8 mouse cellular contexts compared by ENCODE assay signal in genomic region chr9:72665517-72665916, GRCm38 (mm10). TPM values are rescaled to one million over a fixed set of nuclear protein-coding genes. Genes with fewer than 3 reads are reported as not detected.
A peak's percentile ranks its signal among the peaks of the same experiment; 100 is the strongest.
DNase-seq lines count a peak whose midpoint lies in the region; ATAC-seq lines count a peak whose summit lies in the region.

No protein-coding gene starts in this region.

- peaks cover 37% of the 10 kb centered on the region for H3K4me1 ChIP-seq in heart, embryonic 11.5 days (ENCODE audit: control insufficient read depth, insufficient read depth, low read length)
- H3K4me1 ChIP-seq in hindbrain, embryonic 16.5 days (ENCODE audit: control insufficient read depth, insufficient read depth, low read depth, low read length): peaks cover 33% of the 10 kb centered on the region
- H3K4me1 ChIP-seq in midbrain, embryonic 14.5 days (ENCODE audit: control insufficient read depth, insufficient read depth, low read length): peaks cover 28% of the 10 kb centered on the region

- DNase-seq in heart, postnatal 4 days: no peak
- DNase-seq in embryo, embryonic 10.5 days (ENCODE audit: low spot score): peak; percentile 72
- DNase-seq in midbrain, embryonic 14.5 days: no peak
- DNase-seq in c-Kit-positive CD71-positive TER-119-positive erythroid progenitor cells, embryonic 14.5 days (ENCODE audit: low spot score): no peak
- DNase-seq in adrenal gland, postnatal 25 days: no peak
- no peak for DNase-seq in urinary bladder, postnatal 14 days (ENCODE audit: low spot score)

- whole genome bisulfite sequencing in heart, embryonic 11.5 days (ENCODE audit: insufficient replicate concordance): 60% methylated on average over 7 of the region's 7 CpGs
- 34% methylated on average over 7 of the region's 7 CpGs for WGBS in hindbrain, embryonic 16.5 days
- WGBS in midbrain, embryonic 14.5 days: 47% methylated on average over 7 of the region's 7 CpGs

- H3K36me3 ChIP-seq in heart, embryonic 11.5 days (ENCODE audit: control insufficient read depth, insufficient read depth, low read length): peaks cover 22% of the 10 kb centered on the region
- peaks cover 10% of the 10 kb centered on the region for H3K36me3 ChIP-seq in hindbrain, embryonic 16.5 days (ENCODE audit: control insufficient read depth, insufficient read depth, low read length)
- peaks cover 25% of the 10 kb centered on the region for H3K36me3 ChIP-seq in midbrain, embryonic 14.5 days (ENCODE audit: control insufficient read depth, insufficient read depth, low read length)

- peak overlapping the region; percentile 49 for H3K9ac ChIP-seq in heart, embryonic 11.5 days (ENCODE audit: low read depth, low read length)
- H3K9ac ChIP-seq in hindbrain, embryonic 16.5 days (ENCODE audit: low read depth, low read length): no peak overlapping the region
- H3K9ac ChIP-seq in midbrain, embryonic 14.5 days (replicated peaks; ENCODE audit: low read length): peak overlapping the region; percentile 3; the same call in 1 of the 2 replicates

- no peak for ATAC-seq in heart, embryonic 11.5 days (replicated peaks; ENCODE audit: insufficient number of reproducible peaks, low FRiP score, low TSS enrichment)
- no peak for ATAC-seq in hindbrain, embryonic 16.5 days
- no peak for ATAC-seq in midbrain, embryonic 14.5 days (ENCODE audit: low FRiP score, low TSS enrichment)

- no peak overlapping the region for H3K27ac ChIP-seq in heart, embryonic 11.5 days (ENCODE audit: low read depth, low read length)
- peak overlapping the region; percentile 3 for H3K27ac ChIP-seq in hindbrain, embryonic 16.5 days (ENCODE audit: low read depth, low read length)
- H3K27ac ChIP-seq in midbrain, embryonic 14.5 days (replicated peaks; ENCODE audit: low read depth, low read length): peak overlapping the region; percentile 99

- no peaks in the 10 kb centered on the region for H3K27me3 ChIP-seq in heart, embryonic 11.5 days (ENCODE audit: control insufficient read depth, insufficient read depth, low read length)
- no peaks in the 10 kb centered on the region for H3K27me3 ChIP-seq in hindbrain, embryonic 16.5 days (replicated peaks; ENCODE audit: control insufficient read depth, insufficient read depth, low read length)
- no peaks in the 10 kb centered on the region for H3K27me3 ChIP-seq in midbrain, embryonic 14.5 days (ENCODE audit: control insufficient read depth, insufficient read depth, low read length)

- peak overlapping the region; percentile 89; the same call in 1 of the 2 replicates for H3K4me3 ChIP-seq in heart, embryonic 11.5 days (ENCODE audit: low read depth, low read length)
- peak overlapping the region; percentile 98 for H3K4me3 ChIP-seq in hindbrain, embryonic 16.5 days (ENCODE audit: low read length)
- peak overlapping the region; percentile 98 for H3K4me3 ChIP-seq in midbrain, embryonic 14.5 days (replicated peaks; ENCODE audit: low read depth, low read length)

- H3K9me3 ChIP-seq in heart, embryonic 11.5 days (replicated peaks; ENCODE audit: control insufficient read depth, low read length): no peaks in the 10 kb centered on the region
- no peaks in the 10 kb centered on the region for H3K9me3 ChIP-seq in hindbrain, embryonic 16.5 days (ENCODE audit: control insufficient read depth, low read length)
- no peaks in the 10 kb centered on the region for H3K9me3 ChIP-seq in midbrain, embryonic 14.5 days (ENCODE audit: control insufficient read depth, low read length)

- H3K4me2 ChIP-seq in heart, embryonic 11.5 days: peak overlapping the region; percentile 94
- peak overlapping the region; percentile 76 for H3K4me2 ChIP-seq in hindbrain, embryonic 16.5 days (ENCODE audit: low read length)
- H3K4me2 ChIP-seq in midbrain, embryonic 14.5 days (ENCODE audit: low read length): peak overlapping the region; percentile 89

RNA-seq across cellular contexts. Expression of gene Nedd4, which starts 3.4 kb away (rescaled TPM):
- 555 and 667 TPM in 2 replicates for polyA plus RNA-seq in heart, embryonic 11.5 days (2014; fragmentation: Nextera tagmentation; extraction: Ambion mirVana)
- total RNA-seq in heart, postnatal 4 days (2021): 100 to 1,000 TPM; 610 to 637 TPM
- 377 and 405 TPM in 2 replicates for polyA plus RNA-seq in hindbrain, embryonic 16.5 days (2015; fragmentation: Nextera tagmentation; extraction: Ambion mirVana)
- 351 and 564 TPM in 2 replicates for polyA plus RNA-seq in midbrain, embryonic 14.5 days (2014; fragmentation: Nextera tagmentation; extraction: Ambion mirVana)
- 418 and 467 TPM in 2 replicates for total RNA-seq in adrenal gland, postnatal 25 days (2021)
